Comparison of ENCODE assay signal across 9 mouse cellular contexts in genomic region chr8:46559428-46559827, GRCm38 (mm10). TPM values are rescaled to one million over a fixed set of nuclear protein-coding genes. Genes with fewer than 3 reads are reported as not detected.
DNase-seq lines count a peak whose midpoint lies in the region; ATAC-seq and TF ChIP-seq lines count a peak whose summit lies in the region.
"Had no signal": no experiment of that assay in that cellular context is flagged by ENCODE, and none has a peak within 500 bp of the region (broad histone marks: within the 10 kb centered on the region; RNA-seq: fewer than 3 reads in every experiment).

No protein-coding gene starts in this region.

- no peaks in the 10 kb centered on the region for H3K79me2 ChIP-seq in liver, adult 2 months (ENCODE audit: control insufficient read depth, insufficient read depth, low read length)

- H3K9me3 ChIP-seq in liver, embryonic 12.5 days (replicated peaks): no peaks in the 10 kb centered on the region
- no peaks in the 10 kb centered on the region for H3K9me3 ChIP-seq in hindbrain, embryonic 10.5 days
- H3K9me3 ChIP-seq: hindbrain, embryonic 15.5 days had no signal

- DNase-seq in embryo, embryonic 10 days (ENCODE audit: low spot score): peak; percentile 54
- DNase-seq in embryo, embryonic 9.5 days (ENCODE audit: extremely low spot score): no peak
- DNase-seq in liver, adult 2 months (ENCODE audit: extremely low read depth, low read depth, low spot score): peak; percentile 14
- DNase-seq in lung, postnatal 10 days: peak; percentile 70
- DNase-seq in hindbrain, embryonic 10.5 days (ENCODE audit: low spot score): no peak
- no peak for DNase-seq in right cerebral cortex, postnatal 25 days

- H3K27ac ChIP-seq in liver, adult 2 months (replicated peaks; ENCODE audit: insufficient read depth, low read depth, low read length): no peak overlapping the region
- H3K27ac ChIP-seq in liver, embryonic 12.5 days: no peak overlapping the region
- H3K27ac ChIP-seq in bone marrow macrophage, adult 2 months (ENCODE audit: insufficient read depth, low read depth, low read length): no peak overlapping the region
- H3K27ac ChIP-seq in hindbrain, embryonic 10.5 days: no peak overlapping the region
- H3K27ac ChIP-seq: hindbrain, embryonic 15.5 days had no signal

- H3K27me3 ChIP-seq in liver, adult 2 months (ENCODE audit: control insufficient read depth, insufficient read depth, low read length): no peaks in the 10 kb centered on the region
- H3K27me3 ChIP-seq in liver, embryonic 12.5 days (replicated peaks): no peaks in the 10 kb centered on the region
- no peaks in the 10 kb centered on the region for H3K27me3 ChIP-seq in hindbrain, embryonic 10.5 days (ENCODE audit: insufficient read depth, poor library complexity, severe bottlenecking)
- H3K27me3 ChIP-seq: hindbrain, embryonic 15.5 days had no signal

- H3K36me3 ChIP-seq in liver, adult 2 months (ENCODE audit: control insufficient read depth, insufficient read depth, low read length): no peaks in the 10 kb centered on the region
- H3K36me3 ChIP-seq in liver, embryonic 12.5 days: peaks cover 95% of the 10 kb centered on the region
- peaks cover 82% of the 10 kb centered on the region for H3K36me3 ChIP-seq in hindbrain, embryonic 10.5 days
- H3K36me3 ChIP-seq: hindbrain, embryonic 15.5 days had no signal

- H3K4me1 ChIP-seq in liver, adult 2 months (ENCODE audit: control insufficient read depth, insufficient read depth, low read length): no peaks in the 10 kb centered on the region
- no peaks in the 10 kb centered on the region for H3K4me1 ChIP-seq in liver, embryonic 12.5 days
- H3K4me1 ChIP-seq in bone marrow macrophage, adult 2 months (ENCODE audit: control insufficient read depth, insufficient read depth, low read length): no peaks in the 10 kb centered on the region; the same call in 1 of the 2 replicates
- no peaks in the 10 kb centered on the region for H3K4me1 ChIP-seq in hindbrain, embryonic 10.5 days (replicated peaks)
- H3K4me1 ChIP-seq: hindbrain, embryonic 15.5 days had no signal

- no peak overlapping the region for H3K4me3 ChIP-seq in liver, adult 2 months (ENCODE audit: insufficient read depth, low read depth, low read length)
- no peak overlapping the region for H3K4me3 ChIP-seq in liver, embryonic 12.5 days
- H3K4me3 ChIP-seq in bone marrow macrophage, adult 2 months (ENCODE audit: insufficient read depth, low read length): no peak overlapping the region
- no peak overlapping the region for H3K4me3 ChIP-seq in hindbrain, embryonic 10.5 days
- H3K4me3 ChIP-seq: hindbrain, embryonic 15.5 days had no signal

- ATAC-seq in liver, embryonic 12.5 days: no peak

- H3K9ac ChIP-seq in liver, adult 2 months (ENCODE audit: low read depth, low read length): no peak overlapping the region
- no peak overlapping the region for H3K9ac ChIP-seq in liver, embryonic 12.5 days
- H3K9ac ChIP-seq: hindbrain, embryonic 15.5 days had no signal

- H3K4me2 ChIP-seq in liver, embryonic 12.5 days: no peak overlapping the region
- H3K4me2 ChIP-seq: hindbrain, embryonic 15.5 days had no signal

- TF ChIP-seq POLR2A in liver, adult 2 months (IDR thresholded peaks at IDR 0.05; ENCODE audit: extremely low read depth, insufficient read depth, low read length): no peak
- TF ChIP-seq POLR2A in bone marrow macrophage, adult 2 months (IDR thresholded peaks at IDR 0.05; ENCODE audit: borderline replicate concordance, low read depth, low read length): no peak

- TF ChIP-seq CTCF in liver, adult 2 months (IDR thresholded peaks at IDR 0.05; ENCODE audit: low read depth, low read length): peak; percentile 68
- TF ChIP-seq CTCF in bone marrow macrophage, adult 2 months (IDR thresholded peaks at IDR 0.05; ENCODE audit: low read depth, low read length): peak; percentile 34; the same call in 1 of the 2 replicates

- 87% methylated on average over 6 of the region's 6 CpGs for WGBS in liver, adult 2 months
- 40% methylated on average over 6 of the region's 6 CpGs for WGBS in liver, embryonic 12.5 days (ENCODE audit: insufficient replicate concordance)
- WGBS in hindbrain, embryonic 10.5 days: 76% methylated on average over 6 of the region's 6 CpGs

RNA-seq across cellular contexts. Expression of gene Cenpu, which starts 7.6 kb away (rescaled TPM):
- 0.47 and 0.65 TPM in 2 replicates for total RNA-seq in liver, adult 2 months (2014; rRNA removed)
- 0.15 and 0.44 TPM in 2 replicates for polyA plus RNA-seq in liver, adult 2 months (2012; rRNA removed)
- 20.7 and 22.2 TPM in 2 replicates for polyA plus RNA-seq in liver, embryonic 12.5 days (2016; fragmentation: Nextera tagmentation; extraction: Ambion mirVana)
- 15.1 and 16.7 TPM in 2 replicates for polyA plus RNA-seq in bone marrow macrophage, adult 2 months (2012; ENCODE audit: insufficient read depth, insufficient read length, missing spikeins)
- polyA plus RNA-seq in hindbrain, embryonic 10.5 days (2016; fragmentation: Nextera tagmentation; extraction: Ambion mirVana): 26.7 and 30.0 TPM in 2 replicates

RNA-seq across cellular contexts. Expression of gene Primpol, which starts 57.6 kb away (rescaled TPM):
- 4.1 and 4.6 TPM in 2 replicates for total RNA-seq in liver, adult 2 months (2014; rRNA removed)
- polyA plus RNA-seq in liver, adult 2 months (2012; rRNA removed): 0.55 and 0.63 TPM in 2 replicates
- 11.7 and 13.1 TPM in 2 replicates for polyA plus RNA-seq in liver, embryonic 12.5 days (2016; fragmentation: Nextera tagmentation; extraction: Ambion mirVana)
- polyA plus RNA-seq in bone marrow macrophage, adult 2 months (2012; ENCODE audit: insufficient read depth, insufficient read length, missing spikeins): 16.6 and 21.3 TPM in 2 replicates
- polyA plus RNA-seq in hindbrain, embryonic 10.5 days (2016; fragmentation: Nextera tagmentation; extraction: Ambion mirVana): 8.2 and 8.4 TPM in 2 replicates

RNA-seq across cellular contexts. Expression of gene Casp3, which starts 57.7 kb away (rescaled TPM):
- 22.5 and 22.7 TPM in 2 replicates for total RNA-seq in liver, adult 2 months (2014; rRNA removed)
- 5.9 and 6.1 TPM in 2 replicates for polyA plus RNA-seq in liver, adult 2 months (2012; rRNA removed)
- 94.0 and 94.6 TPM in 2 replicates for polyA plus RNA-seq in liver, embryonic 12.5 days (2016; fragmentation: Nextera tagmentation; extraction: Ambion mirVana)
- 36.5 and 37.3 TPM in 2 replicates for polyA plus RNA-seq in bone marrow macrophage, adult 2 months (2012; ENCODE audit: insufficient read depth, insufficient read length, missing spikeins)
- 130 and 144 TPM in 2 replicates for polyA plus RNA-seq in hindbrain, embryonic 10.5 days (2016; fragmentation: Nextera tagmentation; extraction: Ambion mirVana)

Comparison
In these comparisons a context has a peak if more than half of its experiments do, and no peak if none do; other contexts are left out.
1. DNase-seq: peak in embryo, embryonic 10 days (single experiment), liver, adult 2 months (single experiment) and lung, postnatal 10 days (single experiment); none in embryo, embryonic 9.5 days (single experiment), hindbrain, embryonic 10.5 days (single experiment) and right cerebral cortex, postnatal 25 days (single experiment).
2. RNA of gene Cenpu, which starts 7.6 kb away (polyA plus RNA-seq): 26.7 to 30.0 TPM in hindbrain, embryonic 10.5 days, 20.7 to 22.2 TPM in liver, embryonic 12.5 days and 15.1 to 16.7 TPM in bone marrow macrophage, adult 2 months; 0.15 to 0.44 TPM in liver, adult 2 months; every median in the first group is over 10 times any median in the second.